Mouse (Mus musculus): ENCODE measurements around the gene Lck.

Lck gene

DNA sequence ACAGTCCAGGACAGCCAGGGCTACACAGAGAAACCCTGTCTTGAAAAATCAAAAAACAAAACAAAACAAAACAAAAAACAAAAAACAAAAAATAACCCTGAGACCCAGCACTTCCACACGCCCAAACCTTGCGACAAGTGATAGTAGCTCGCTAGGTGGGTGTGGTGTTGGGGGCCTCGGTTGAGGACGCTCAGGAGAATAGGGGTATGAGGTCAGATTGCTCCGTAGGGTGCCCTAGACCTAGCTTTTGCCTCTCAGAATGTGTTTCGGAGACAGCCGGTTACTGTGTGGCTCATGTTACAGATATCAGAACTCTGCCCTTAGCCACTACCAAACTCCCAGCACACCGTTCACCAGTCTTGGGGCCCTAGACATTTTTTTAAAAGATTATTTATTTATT lies 12.3 kb upstream of the Lck start:
- DNase-seq (ENCODE audit: extremely low read depth, low read depth, low spot score) = no peak

- DNase-seq (ENCODE audit: extremely low read depth, low read depth, low spot score) = no peak
Measured at GRCm38 (mm10) chr4:129584884-129585608, 11.6 kb upstream of the Lck start.

DNA sequence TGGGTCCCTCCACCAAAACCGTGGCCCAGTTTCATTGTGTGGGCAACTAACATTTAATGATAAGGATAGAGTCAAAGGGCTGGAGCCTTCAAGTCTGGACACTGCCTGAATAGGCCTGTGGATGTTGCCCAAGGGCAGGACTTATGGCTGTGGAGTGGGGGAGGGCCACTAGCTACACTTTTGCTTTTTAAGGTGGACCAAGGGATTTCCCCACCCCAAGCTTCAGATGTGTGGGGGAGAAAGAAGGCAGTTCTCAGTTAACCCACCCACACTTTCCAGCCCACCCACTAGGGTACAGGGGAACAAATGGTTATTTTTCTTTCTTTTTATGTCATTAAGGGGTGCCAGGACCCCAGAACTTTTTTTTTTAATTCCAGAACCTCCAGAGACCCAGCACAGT lies 10.9 kb upstream of the Lck start:
- no peak for DNase-seq (ENCODE audit: extremely low read depth, low read depth, low spot score)

GRCm38 (mm10) chr4:129582251-129582650 lies 8.8 kb upstream of the Lck start:
- no peak for DNase-seq (ENCODE audit: extremely low read depth, low read depth, low spot score)

DNA sequence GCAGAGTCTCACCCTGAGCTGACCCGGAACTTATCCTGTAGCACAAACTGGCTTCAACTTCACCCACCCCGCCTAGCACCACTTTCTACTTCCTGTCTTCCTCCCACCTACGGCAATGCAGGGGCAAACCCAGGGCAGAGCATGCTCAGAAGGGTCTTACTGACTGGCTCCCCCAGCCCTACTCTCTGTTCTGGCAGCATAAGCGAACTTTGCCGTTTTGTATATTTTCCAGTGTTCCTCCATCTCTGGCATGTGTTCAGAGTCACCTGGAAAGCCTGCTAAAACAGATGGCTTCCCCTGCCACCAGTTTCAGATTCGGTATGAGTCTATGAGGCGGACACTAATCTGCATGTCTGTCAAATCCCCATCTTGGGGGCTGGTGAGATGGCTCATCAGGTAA lies 6.9 kb upstream of the Lck start:
- DNase-seq (ENCODE audit: extremely low read depth, low read depth, low spot score) = no peak

DNA sequence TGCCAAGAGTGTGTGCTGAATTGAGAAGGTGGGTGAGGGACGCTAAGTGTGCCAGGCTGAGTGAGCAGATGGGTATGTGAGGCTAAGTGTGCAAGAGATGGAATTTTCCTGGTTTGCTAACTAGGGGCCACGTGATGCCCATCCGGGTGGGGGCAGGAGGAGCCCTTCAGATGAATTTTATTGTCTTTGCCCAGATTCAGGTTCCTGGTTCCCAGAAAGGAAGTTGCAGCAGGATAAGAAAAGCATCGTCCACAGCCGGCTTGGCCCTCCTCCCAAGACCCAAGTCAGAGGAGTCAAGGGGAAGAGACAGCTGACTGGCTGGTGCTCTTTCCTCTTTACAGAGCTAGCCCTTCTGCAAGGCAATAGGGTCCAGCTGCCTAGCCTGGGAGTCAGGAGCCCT lies 5.0 kb upstream of the Lck start, which contains the start of gene Fam167b:
TSS of gene Fam167b (minus strand) at position 84 of the 400 bp plus-strand sequence.
- DNase-seq (ENCODE audit: extremely low read depth, low read depth, low spot score) = no peak

GRCm38 (mm10) chr4:129577688-129578087 lies 4.2 kb upstream of the Lck start:
- DNase-seq (ENCODE audit: extremely low read depth, low read depth, low spot score) = no peak

DNA sequence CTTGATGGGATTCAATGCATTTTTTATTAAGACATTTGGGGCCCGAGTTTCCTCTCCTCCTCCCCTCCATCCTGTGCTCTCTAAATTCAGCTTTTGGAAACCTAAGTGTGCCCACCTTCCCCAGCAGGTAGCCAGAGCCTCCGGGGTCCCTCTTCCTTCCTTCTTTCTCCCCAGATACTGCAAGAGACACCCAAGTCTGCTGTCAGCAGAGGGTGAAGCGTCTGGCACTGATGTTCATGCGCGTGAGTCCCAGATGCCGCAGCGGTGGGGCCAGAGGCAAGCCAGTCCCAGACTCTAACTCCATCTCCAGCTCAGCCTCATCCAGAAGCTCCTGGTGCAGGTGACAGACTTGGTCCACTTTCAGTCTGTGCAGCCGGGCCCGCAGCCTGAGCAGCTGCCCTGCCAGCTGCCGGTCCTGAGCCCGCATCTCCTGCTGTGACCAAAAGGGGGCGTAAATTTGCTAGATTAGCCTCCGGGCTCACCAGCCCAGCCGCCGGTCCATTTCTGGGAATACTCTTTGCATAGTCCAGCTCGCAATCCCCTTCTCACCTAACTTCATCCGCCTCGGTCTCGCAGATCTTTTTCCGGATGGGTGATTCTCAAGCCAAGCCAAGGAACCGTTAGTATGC lies 3.5 kb upstream of the Lck start:
- DNase-seq (ENCODE audit: extremely low read depth, low read depth, low spot score) = no peak

DNA sequence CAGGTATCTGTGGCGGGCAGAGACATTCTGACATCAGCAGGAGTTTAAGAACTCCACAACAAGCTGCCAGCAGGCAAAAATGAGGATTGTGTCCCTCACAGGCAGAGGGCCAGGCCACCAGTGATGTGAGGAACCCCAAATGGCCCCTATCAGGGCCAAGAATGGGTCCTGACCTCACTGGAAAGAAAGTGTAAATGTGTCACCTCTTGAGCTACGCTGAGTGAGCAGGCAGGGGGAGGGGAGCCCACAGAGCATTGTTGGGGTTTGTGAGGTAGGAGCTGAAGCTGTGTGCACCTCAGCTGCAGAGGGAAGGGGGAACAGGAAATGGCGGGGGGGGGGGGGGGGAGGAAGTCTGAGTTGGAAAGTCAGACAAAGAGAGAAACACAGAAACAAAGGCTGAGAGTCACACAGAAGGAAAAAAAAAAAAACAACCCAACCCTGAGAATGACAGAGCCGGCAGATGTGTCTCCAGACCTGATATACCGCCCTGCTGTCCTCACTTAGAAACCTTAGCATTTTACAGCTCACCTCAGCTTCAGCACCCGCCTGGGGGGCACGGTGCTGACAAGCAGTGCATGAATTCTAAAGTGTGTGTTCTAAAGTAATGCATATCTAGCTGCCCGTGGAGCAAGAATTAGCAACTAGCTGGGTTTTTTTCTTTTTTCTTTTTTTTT lies 1.9 kb upstream of the Lck start:
- no peak for DNase-seq (ENCODE audit: extremely low read depth, low read depth, low spot score)

DNA sequence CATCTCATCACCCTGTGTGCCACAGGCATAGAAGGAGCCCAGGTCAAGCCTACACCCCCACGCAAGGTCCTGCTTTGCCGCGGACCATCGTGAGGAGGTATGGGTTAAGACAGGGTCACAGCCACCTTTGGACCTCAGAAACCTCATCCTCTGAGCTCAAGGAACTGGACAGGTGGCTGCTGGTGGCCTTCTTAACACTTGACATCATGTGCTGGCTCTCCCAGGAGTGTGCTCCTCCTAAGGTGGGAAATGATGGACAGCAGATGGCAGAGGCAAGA lies 409 bp downstream of the Lck start:
- DNase-seq (ENCODE audit: extremely low read depth, low read depth, low spot score) = no peak

DNA sequence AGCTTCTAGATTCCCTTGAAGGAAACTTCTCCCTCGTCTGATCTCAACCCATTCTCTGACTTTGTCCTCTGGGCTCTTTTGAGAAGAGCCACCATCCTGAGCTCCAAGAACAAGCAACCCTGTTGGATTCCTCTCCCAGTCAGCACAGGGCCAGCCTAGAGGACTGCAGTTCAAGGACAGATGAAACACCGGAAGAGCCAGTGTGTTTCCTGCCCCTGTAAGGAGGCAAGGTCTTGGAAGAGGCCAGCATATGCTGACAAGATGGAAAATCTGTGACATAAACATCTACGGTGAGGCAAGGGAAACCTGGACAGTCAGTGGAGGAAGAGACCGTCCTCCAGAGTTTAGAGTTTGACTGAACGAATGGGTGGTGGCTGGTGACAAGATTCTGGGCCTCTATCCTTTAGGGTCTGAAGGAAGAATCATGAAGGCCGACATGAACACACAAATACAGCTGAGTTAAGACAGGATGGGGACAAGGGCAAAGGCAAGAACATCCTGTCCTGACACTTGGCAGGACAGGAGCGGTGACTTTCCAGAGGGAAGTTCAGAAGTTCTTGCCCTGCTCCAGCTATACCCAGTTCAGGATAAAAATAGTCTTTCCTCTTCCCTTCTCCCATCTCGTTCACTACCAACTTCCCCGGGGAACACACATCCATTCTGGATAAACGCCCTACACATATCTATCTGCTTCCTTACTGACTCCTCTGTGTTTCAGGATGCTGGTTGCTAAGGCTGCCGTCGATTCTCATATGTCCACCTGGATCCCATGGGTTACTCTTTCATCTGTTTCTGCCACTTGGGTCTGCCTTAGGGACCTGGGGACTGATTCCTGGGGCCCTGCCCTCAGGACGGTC lies 977 bp downstream of the Lck start:
- no peak for DNase-seq (ENCODE audit: extremely low read depth, low read depth, low spot score)

GRCm38 (mm10) chr4:129571551-129572084 lies 1.8 kb downstream of the Lck start:
- no peak for DNase-seq (ENCODE audit: extremely low read depth, low read depth, low spot score)

DNA sequence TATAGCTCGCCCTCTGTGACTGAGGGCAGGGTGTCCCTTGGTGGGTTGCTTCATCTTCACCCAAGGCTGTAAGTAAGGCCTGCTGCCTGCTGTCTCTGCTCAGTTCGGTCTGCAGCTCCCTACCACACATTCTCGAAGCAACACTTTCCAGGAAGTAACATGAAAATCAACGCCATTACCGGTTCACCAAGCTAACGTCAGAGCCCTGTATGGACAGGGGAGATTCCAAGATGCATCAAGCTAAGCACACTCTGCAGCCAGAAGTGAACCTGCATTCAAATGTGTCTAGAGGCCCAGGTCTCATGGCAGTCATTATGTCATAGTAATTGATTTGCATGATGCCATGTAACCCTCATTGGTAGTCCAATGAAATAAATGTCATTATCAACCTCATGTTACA lies 3.4 kb downstream of the Lck start:
- no peak for DNase-seq (ENCODE audit: extremely low read depth, low read depth, low spot score)

DNA sequence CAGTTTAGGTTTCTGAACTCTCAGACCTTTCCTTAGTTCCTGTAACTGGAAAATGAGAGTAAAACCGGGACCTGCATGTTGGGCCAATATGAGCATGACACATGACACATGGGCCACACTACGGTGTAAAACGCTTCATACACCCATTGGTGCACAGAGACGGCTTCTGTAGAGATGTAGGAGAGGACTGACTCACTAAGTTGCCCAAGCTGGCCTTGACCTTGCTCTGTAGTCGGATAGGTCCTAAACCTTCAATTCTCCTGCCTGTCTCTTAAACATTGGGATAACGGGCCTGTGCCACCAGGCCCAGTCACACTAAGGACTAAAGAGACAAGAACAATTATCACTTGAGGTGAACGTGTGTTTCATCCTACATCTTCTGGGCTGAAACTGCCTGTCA lies 5.1 kb downstream of the Lck start:
- no peak for DNase-seq (ENCODE audit: extremely low read depth, low read depth, low spot score)

- no peak for DNase-seq (ENCODE audit: extremely low read depth, low read depth, low spot score)
Measured at GRCm38 (mm10) chr4:129565139-129565538, 8.3 kb downstream of the Lck start.

DNA sequence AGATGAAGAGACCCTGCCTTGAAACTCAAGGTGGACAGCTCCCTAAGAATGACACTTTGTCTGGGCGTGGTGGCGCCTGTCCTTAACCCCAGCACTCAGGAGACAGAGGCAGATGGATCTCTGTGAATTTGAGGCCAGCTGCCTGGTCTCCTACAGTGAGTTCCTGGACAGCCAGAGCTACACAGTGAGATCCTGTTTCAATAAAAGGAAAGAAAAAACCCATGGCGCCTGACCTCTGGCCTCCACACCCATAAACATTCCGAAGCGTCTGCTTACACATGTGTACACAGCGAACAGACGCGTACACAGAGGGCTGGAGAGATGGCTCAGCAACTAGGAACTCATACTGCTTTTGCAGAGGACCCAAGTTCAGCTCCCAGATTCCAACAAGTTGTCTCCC lies 9.7 kb downstream of the Lck start:
- DNase-seq (ENCODE audit: extremely low read depth, low read depth, low spot score) = no peak

DNA sequence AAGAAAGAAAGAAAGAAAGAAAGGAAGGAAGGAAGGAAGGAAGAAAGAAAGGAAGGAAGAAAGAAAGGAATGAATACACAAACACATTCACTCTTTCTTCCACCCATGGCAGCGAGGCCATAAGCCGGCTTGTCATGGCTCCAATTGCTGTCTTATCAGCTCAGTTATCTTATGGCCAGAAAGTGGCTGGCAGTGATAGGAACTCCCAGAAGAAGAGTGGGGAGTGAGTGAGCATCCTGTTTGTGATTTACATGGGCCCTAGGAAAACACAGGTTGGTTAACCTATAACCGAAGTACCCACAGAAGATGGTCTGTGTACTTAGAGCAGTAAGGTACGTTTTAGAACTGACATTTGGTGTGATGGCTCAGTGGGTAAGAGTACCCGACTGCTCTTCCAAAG lies 12.3 kb downstream of the Lck start:
- DNase-seq (ENCODE audit: extremely low read depth, low read depth, low spot score) = no peak

DNA sequence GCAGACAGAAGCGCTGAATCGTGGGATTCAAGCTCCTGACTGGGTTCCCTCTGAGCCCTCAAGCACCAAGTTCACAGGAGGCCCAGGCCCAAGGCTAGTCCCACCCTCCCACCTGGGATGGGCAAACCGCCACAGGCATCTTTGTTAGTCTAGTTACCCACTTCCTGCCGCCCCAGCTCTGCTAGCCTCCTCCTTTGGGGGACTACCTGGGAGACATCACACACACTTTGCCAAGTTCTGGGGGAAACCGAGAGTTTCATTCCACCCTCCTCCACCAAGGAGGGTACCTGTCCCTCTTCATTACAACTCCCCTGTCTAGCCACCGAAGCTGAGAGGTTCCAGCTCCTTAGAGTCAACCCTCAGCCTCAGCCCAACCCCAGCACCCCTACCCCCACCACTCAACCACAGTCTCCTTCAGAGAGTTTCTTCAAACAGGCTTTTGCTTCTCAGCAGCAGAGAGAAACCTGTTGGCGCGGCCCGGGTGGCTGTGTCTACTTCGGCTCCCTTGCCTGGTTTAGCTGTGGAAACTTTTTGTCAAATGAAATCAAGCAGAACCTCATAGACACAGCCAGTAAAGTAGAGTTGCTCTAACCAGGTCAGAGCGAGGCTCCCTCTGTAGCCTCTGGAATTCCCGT lies 15.0 kb downstream of the Lck start:
- DNase-seq (ENCODE audit: extremely low read depth, low read depth, low spot score) = no peak

DNA sequence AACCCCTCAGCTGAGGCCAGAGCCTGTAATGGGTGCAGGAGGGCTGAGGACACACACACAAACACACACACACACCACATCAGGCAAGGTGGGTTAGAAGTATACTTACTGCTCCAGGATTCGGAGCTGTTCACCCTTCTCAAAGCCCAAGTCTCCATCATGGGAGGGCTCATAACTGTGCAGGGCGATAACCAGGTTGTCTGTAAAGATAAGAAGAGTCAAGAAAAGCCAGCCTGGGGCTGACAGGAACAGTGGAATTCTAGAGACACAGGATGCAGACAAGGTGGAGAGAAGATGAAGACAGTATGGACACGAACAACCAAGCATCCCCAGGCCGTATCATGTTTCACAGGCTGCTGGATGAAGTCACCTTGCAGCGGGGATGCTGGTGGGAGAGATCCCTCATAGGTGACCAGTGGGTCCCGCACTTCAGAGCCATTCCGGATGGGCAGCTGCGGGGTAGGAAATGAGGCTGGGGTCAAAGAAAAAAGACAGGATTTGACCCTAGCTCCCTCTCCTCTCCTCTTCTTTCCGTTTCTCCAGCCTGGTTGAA lies 16.1 kb downstream of the Lck start:
- no peak for DNase-seq (ENCODE audit: extremely low read depth, low read depth, low spot score)

GRCm38 (mm10) chr4:129556532-129557223 lies 16.8 kb downstream of the Lck start:
- peak; percentile 19 for DNase-seq (ENCODE audit: extremely low read depth, low read depth, low spot score)

All from fat pad, adult 2 months (tissue).